Mouse (Mus musculus): ENCODE results near the gene Gpatch3. TPM values are rescaled to one million over a fixed set of nuclear protein-coding genes. Genes with fewer than 3 reads are reported as not detected.

The Gpatch3 gene
- polyA plus RNA-seq, 1 experiment from 2014 or later: 9.3 TPM

GRCm38 (mm10) chr4:133629191-133629590 is 54.6 kb downstream of the Gpatch3 start:
- Histone ChIP-seq H3K27ac (ENCODE audit: low read depth, low read length) (no peak overlapping the region), H3K27me3 (ENCODE audit: control insufficient read depth, insufficient read depth, low read length) (no peaks in the 10 kb centered on the region), H3K9ac (ENCODE audit: low read length) (no peak overlapping the region), H3K4me3 (ENCODE audit: low read depth, low read length) (no peak overlapping the region), H3K4me2 (ENCODE audit: low read depth, low read length, severe bottlenecking) (no peak overlapping the region), H3K36me3 (ENCODE audit: control insufficient read depth, insufficient read depth, low read length) (no peaks in the 10 kb centered on the region), H3K4me1 (replicated peaks; ENCODE audit: control insufficient read depth, insufficient read depth, low read length) (no peaks in the 10 kb centered on the region; the same call in 1 of the 2 replicates), H3K9me3 (ENCODE audit: control insufficient read depth, low read length) (no peaks in the 10 kb centered on the region)
- 91% methylated on average over 7 of the region's 7 CpGs for WGBS
- DNase-seq (ENCODE audit: low spot score): no peak
- no peak for ATAC-seq (replicated peaks; ENCODE audit: low FRiP score)

GRCm38 (mm10) chr4:133630326-133630920 is 55.9 kb downstream of the Gpatch3 start:
- DNase-seq (ENCODE audit: low spot score) (no peak), ATAC-seq (replicated peaks; ENCODE audit: low FRiP score) (no peak)
- Histone ChIP-seq H3K27ac (ENCODE audit: low read depth, low read length) (no peak overlapping the region), H3K9me3 (ENCODE audit: control insufficient read depth, low read length) (no peaks in the 10 kb centered on the region), H3K9ac (ENCODE audit: low read length) (no peak overlapping the region), H3K4me2 (ENCODE audit: low read depth, low read length, severe bottlenecking) (no peak overlapping the region), H3K27me3 (ENCODE audit: control insufficient read depth, insufficient read depth, low read length) (no peaks in the 10 kb centered on the region), H3K36me3 (ENCODE audit: control insufficient read depth, insufficient read depth, low read length) (no peaks in the 10 kb centered on the region), H3K4me1 (replicated peaks; ENCODE audit: control insufficient read depth, insufficient read depth, low read length) (no peaks in the 10 kb centered on the region; the same call in 1 of the 2 replicates), H3K4me3 (ENCODE audit: low read depth, low read length) (no peak overlapping the region)
- WGBS: 92% methylated on average over 8 of the region's 8 CpGs

GRCm38 (mm10) chr4:133631071-133631768 is 56.7 kb downstream of the Gpatch3 start:
- Histone ChIP-seq H3K9ac (ENCODE audit: low read length) (no peak overlapping the region), H3K4me2 (ENCODE audit: low read depth, low read length, severe bottlenecking) (no peak overlapping the region), H3K27ac (ENCODE audit: low read depth, low read length) (no peak overlapping the region), H3K9me3 (ENCODE audit: control insufficient read depth, low read length) (no peaks in the 10 kb centered on the region), H3K36me3 (ENCODE audit: control insufficient read depth, insufficient read depth, low read length) (no peaks in the 10 kb centered on the region), H3K4me1 (replicated peaks; ENCODE audit: control insufficient read depth, insufficient read depth, low read length) (no peaks in the 10 kb centered on the region; the same call in 1 of the 2 replicates), H3K27me3 (ENCODE audit: control insufficient read depth, insufficient read depth, low read length) (no peaks in the 10 kb centered on the region), H3K4me3 (ENCODE audit: low read depth, low read length) (no peak overlapping the region)
- DNase-seq (ENCODE audit: low spot score): no peak
- ATAC-seq (replicated peaks; ENCODE audit: low FRiP score): no peak
- 85% methylated on average over 14 of the region's 14 CpGs for WGBS

GRCm38 (mm10) chr4:133631769-133632411 is 57.3 kb downstream of the Gpatch3 start:
- Histone ChIP-seq H3K27me3 (ENCODE audit: control insufficient read depth, insufficient read depth, low read length) (no peaks in the 10 kb centered on the region), H3K4me2 (ENCODE audit: low read depth, low read length, severe bottlenecking) (peak overlapping the region; percentile 97), H3K36me3 (ENCODE audit: control insufficient read depth, insufficient read depth, low read length) (no peaks in the 10 kb centered on the region), H3K4me1 (replicated peaks; ENCODE audit: control insufficient read depth, insufficient read depth, low read length) (no peaks in the 10 kb centered on the region; the same call in 1 of the 2 replicates), H3K4me3 (ENCODE audit: low read depth, low read length) (peak overlapping the region; percentile 90), H3K9me3 (ENCODE audit: control insufficient read depth, low read length) (no peaks in the 10 kb centered on the region), H3K9ac (ENCODE audit: low read length) (peak overlapping the region; percentile 93), H3K27ac (ENCODE audit: low read depth, low read length) (no peak overlapping the region)
- ATAC-seq (replicated peaks; ENCODE audit: low FRiP score): no peak
- WGBS: 55% methylated on average over 9 of the region's 9 CpGs
- no peak for DNase-seq (ENCODE audit: low spot score)

GRCm38 (mm10) chr4:133632483-133633327 is 58.2 kb downstream of the Gpatch3 start:
- H3K9me3 ChIP-seq (ENCODE audit: control insufficient read depth, low read length): no peaks in the 10 kb centered on the region
- no peaks in the 10 kb centered on the region for H3K27me3 ChIP-seq (ENCODE audit: control insufficient read depth, insufficient read depth, low read length)
- H3K27ac ChIP-seq (ENCODE audit: low read depth, low read length): no peak overlapping the region; the same call in 1 of the 2 replicates
- H3K9ac ChIP-seq (ENCODE audit: low read length): peak overlapping the region; percentile 93
- no peaks in the 10 kb centered on the region for H3K36me3 ChIP-seq (ENCODE audit: control insufficient read depth, insufficient read depth, low read length)
- peak overlapping the region; percentile 97 for H3K4me2 ChIP-seq (ENCODE audit: low read depth, low read length, severe bottlenecking)
- no peaks in the 10 kb centered on the region; the same call in 1 of the 2 replicates for H3K4me1 ChIP-seq (replicated peaks; ENCODE audit: control insufficient read depth, insufficient read depth, low read length)
- WGBS: under 1% methylated on average over 54 of the region's 69 CpGs
- ATAC-seq (replicated peaks; ENCODE audit: low FRiP score): peak; percentile 49; the same call in 1 of the 2 replicates
- H3K4me3 ChIP-seq (ENCODE audit: low read depth, low read length): peak overlapping the region; percentile 90
- DNase-seq (ENCODE audit: low spot score): peak; percentile 79

GRCm38 (mm10) chr4:133633332-133634042 is 58.9 kb downstream of the Gpatch3 start:
- peak; percentile 94 for DNase-seq (ENCODE audit: low spot score)
- WGBS: 11% methylated on average over 31 of the region's 47 CpGs
- Histone ChIP-seq H3K27ac (ENCODE audit: low read depth, low read length) (no peak overlapping the region; the same call in 1 of the 2 replicates), H3K27me3 (ENCODE audit: control insufficient read depth, insufficient read depth, low read length) (no peaks in the 10 kb centered on the region), H3K4me2 (ENCODE audit: low read depth, low read length, severe bottlenecking) (peak overlapping the region; percentile 97; the same call in 1 of the 2 replicates), H3K36me3 (ENCODE audit: control insufficient read depth, insufficient read depth, low read length) (no peaks in the 10 kb centered on the region), H3K4me1 (replicated peaks; ENCODE audit: control insufficient read depth, insufficient read depth, low read length) (no peaks in the 10 kb centered on the region; the same call in 1 of the 2 replicates), H3K9ac (ENCODE audit: low read length) (peak overlapping the region; percentile 93), H3K9me3 (ENCODE audit: control insufficient read depth, low read length) (no peaks in the 10 kb centered on the region), H3K4me3 (ENCODE audit: low read depth, low read length) (peak overlapping the region; percentile 90)
- ATAC-seq (replicated peaks; ENCODE audit: low FRiP score): peak; percentile 85
